Mouse (Mus musculus): Measurements from ENCODE around the gene Snx30. TPM values are rescaled to one million over a fixed set of nuclear protein-coding genes. Genes with fewer than 3 reads are reported as not detected.

Gene Snx30
- total RNA-seq, 2 experiments from 2014 or later: 4.1 to 5.1 TPM

DNA sequence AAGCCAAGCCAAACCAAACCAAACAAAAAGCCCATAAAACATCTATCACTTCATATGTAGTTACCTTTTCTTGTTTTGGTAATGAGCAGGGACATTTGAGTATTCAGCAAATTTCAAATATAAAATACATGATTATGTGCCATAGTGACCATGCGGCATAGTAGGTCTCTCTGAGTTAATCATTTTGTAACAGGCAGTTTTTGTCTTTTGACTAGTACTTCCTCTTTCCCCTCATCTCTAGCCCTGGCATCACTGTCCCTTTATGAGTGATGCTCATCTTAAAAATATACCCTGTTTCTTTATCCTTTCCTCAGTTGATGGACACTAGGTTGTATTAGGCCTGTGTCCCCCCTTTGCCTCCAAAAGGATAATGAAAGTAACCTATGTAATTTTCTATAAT is 15.9 kb downstream of the Snx30 start:
- no peak for DNase-seq (ENCODE audit: low spot score in 2 of 2)

DNA sequence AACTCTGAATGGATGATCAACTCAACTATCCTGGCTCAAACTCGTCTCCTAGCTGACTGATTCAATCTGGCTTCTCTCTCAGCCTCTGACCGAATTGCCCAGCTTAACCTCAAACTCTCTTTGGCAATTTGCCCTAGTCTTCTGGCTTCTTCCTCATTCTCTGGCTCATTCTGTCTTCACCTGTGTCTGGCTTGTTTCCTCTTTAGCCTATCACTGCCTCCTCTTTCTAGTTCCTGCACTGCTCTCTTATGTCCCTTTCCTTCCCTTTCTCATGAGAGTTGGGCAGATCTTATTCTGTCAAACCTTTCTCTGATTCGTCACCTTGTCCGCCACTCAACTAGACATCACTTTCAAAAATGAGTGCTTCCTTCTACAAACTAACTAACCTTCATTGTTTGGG is 16.5 kb downstream of the Snx30 start:
- DNase-seq (ENCODE audit: low spot score in 2 of 2): no peak

GRCm38 (mm10) chr4:59823470-59823869 is 17.8 kb downstream of the Snx30 start:
- DNase-seq (ENCODE audit: low spot score in 2 of 2): no peak

- no peak for DNase-seq (ENCODE audit: low spot score in 2 of 2)
Measured at GRCm38 (mm10) chr4:59824860-59825259, 19.2 kb downstream of the Snx30 start.

DNA sequence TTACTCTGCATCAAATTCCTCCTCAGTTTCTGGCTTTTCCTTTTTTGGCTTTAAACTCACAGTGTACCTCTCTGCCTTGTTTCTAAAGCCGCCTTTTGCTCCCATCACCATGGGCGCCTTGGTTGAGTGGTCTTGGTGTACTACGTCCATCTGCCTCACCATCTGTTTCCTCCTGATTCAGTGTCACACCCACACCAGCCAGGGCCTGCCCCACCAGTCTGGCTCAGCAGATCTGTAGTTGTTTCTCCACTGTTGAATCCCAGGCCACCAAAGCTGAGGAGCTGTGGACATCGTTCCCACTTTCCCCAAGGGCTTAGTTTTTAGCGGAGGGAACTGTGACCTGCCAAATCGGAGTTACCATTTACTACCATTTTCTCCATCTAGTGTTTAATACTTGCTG is 20.0 kb downstream of the Snx30 start:
- DNase-seq (ENCODE audit: low spot score in 2 of 2): no peak

- DNase-seq (ENCODE audit: low spot score in 2 of 2): no peak
Measured at GRCm38 (mm10) chr4:59826381-59826780, 20.7 kb downstream of the Snx30 start.

GRCm38 (mm10) chr4:59829072-59829471 is 23.4 kb downstream of the Snx30 start:
- DNase-seq (ENCODE audit: low spot score in 2 of 2): no peak

DNA sequence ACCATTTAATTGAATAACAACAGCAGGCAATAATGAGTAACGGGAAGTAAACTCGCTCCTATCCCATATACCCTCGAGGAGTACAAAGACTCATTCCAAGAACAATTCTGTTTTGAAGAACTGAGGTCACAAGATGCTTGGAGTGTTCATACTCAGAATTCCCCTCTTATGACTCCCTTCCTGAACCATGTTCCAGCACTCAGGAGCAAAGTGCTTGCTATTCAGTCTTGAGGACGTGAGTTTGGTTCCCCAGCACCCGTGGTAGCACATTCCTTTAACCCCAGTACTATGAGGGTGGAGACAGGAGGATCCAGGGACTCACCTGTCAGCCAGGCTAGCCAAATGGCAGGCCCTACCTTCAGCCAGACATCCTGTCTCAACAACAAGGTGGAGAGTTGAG is 25.4 kb downstream of the Snx30 start:
- DNase-seq (ENCODE audit: low spot score in 2 of 2): no peak

- no peak for DNase-seq (ENCODE audit: low spot score in 2 of 2)
Measured at GRCm38 (mm10) chr4:59832810-59833209, 27.2 kb downstream of the Snx30 start.

- DNase-seq (ENCODE audit: low spot score in 2 of 2): no peak
Measured at GRCm38 (mm10) chr4:59837659-59838058, 32.0 kb downstream of the Snx30 start.

DNA sequence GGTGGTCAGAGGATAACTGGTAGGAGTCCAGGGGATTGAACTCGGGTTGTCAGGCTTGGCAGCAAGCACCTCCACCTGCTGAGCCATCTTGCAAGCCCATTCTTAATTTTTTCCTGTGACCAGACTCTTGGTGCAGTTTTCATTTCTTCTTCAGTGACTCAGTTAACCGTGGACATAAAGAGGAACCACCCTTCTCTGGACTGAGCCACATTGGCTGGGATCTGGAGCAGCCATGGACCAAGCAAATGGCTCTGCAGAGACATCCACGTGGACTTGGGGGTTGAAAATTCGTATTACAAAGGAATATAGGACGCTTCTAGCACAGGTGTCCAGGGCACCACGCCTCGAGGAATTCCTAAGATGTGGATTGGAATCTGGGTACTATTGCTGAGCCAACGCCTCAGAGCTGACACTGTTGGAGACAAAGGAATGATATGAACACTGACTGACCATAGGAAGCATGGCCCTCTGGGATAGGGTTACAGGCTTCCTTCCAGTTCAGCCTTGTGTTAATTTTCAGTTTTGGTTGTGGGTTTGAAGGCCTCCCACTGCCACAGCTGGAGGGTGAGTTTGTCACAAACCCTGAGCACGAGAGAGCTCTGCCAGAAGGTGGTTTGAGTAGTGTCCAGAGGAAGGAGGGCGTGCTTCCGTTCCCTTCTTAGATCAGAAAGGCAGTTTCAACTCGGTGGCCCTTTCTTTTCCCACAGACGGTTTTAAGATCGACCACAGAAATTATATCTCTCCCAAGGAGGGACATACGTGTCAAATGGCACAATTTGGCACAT is 39.0 kb downstream of the Snx30 start:
- DNase-seq (ENCODE audit: low spot score in 2 of 2): no peak

- DNase-seq (ENCODE audit: low spot score in 2 of 2): no peak
Measured at GRCm38 (mm10) chr4:59845245-59845637, 39.6 kb downstream of the Snx30 start.

GRCm38 (mm10) chr4:59847447-59847846 is 41.8 kb downstream of the Snx30 start:
- DNase-seq (ENCODE audit: low spot score in 2 of 2): no peak

- DNase-seq (ENCODE audit: low spot score in 2 of 2): peak; percentile 77 to 79
Measured at GRCm38 (mm10) chr4:59850181-59850580, 44.5 kb downstream of the Snx30 start.

DNA sequence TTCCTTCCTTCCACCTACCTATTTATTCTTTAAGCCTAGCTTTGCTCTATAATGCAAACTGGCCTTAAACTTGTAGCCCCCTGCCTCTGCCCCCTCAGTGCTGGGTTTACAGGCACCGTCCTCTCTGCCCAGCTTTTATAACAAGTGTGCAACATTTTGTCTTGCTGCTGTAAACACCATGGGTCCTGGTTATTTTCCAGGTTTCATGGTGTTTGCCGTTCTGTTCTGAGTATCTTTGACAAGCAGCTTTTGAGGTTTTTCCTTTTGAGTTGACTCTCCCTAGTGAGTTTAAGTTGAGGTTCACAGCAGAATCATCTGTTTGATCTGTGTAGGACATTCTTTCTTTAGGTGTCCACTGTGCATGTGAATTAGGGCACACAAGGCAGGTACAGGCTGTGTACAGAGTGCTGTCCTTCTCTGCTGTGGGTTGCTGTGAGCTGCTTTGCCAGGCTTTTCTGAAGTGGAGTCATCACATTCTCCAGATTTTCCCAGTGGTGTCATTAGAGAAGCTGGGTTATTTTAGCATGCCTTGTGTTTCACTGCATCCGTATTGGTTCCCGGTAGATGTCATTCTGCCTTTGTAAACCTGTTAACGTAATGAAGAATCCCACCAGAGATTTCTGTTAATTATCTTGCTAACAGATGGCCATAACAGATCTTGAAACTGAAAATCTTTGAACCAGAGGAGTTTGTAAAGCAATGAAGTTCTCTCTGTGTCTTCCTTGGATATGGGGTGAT is 45.4 kb downstream of the Snx30 start:
- no peak for DNase-seq (ENCODE audit: low spot score in 2 of 2)

GRCm38 (mm10) chr4:59853155-59853554 is 47.5 kb downstream of the Snx30 start:
- no peak for DNase-seq (ENCODE audit: low spot score in 2 of 2)

- no peak for DNase-seq (ENCODE audit: low spot score in 2 of 2)
Measured at GRCm38 (mm10) chr4:59859693-59860425, 54.2 kb downstream of the Snx30 start.

- DNase-seq (ENCODE audit: low spot score in 2 of 2): no peak
Measured at GRCm38 (mm10) chr4:59860431-59860830, 54.8 kb downstream of the Snx30 start.

DNA sequence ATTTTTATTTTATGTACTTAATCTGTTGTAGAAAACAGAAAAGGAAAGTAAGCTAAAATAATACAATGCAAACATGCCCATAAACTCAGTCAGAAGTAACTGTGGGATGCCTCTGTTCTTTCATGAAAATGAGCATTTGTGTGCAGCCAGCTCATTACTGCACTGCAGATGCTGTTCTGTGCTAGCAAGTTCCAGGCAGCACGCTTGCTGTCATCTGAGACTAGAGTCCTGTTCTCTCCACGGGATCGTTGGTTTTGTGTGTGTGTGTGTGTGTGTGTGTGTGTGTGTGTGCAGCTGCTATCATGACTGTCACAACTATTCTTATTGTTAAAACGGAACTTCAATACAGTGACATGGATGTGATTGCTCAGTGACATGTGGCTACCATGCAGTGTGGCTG is 56.2 kb downstream of the Snx30 start:
- no peak for DNase-seq (ENCODE audit: low spot score in 2 of 2)

GRCm38 (mm10) chr4:59862335-59862734 is 56.7 kb downstream of the Snx30 start:
- no peak for DNase-seq (ENCODE audit: low spot score in 2 of 2)

GRCm38 (mm10) chr4:59863869-59864268 is 58.2 kb downstream of the Snx30 start:
- DNase-seq (ENCODE audit: low spot score in 2 of 2): no peak

DNA sequence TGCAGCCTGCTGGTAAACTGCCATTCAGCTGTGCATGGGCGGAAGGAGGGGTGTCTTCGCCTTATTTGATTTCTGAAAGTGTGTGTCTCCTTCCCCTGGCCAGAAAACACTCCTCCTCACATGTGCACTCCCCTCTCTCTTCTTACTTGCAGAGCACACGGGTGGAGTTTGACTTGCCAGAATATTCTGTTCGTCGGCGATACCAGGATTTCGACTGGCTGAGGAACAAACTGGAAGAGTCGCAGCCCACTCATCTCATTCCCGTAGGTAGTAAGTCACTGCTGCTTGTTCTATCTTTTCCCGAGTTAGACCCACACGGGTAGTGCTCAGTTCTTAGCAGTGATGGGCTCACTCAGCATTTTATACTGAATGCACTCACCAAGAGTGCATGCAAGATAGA is 62.4 kb downstream of the Snx30 start:
- DNase-seq (ENCODE audit: low spot score in 2 of 2): no peak
